Mouse (Mus musculus) ES-Bruce4 (cell line): ENCODE data around the gene Ppp2r5c.

Experiments
- EP300 ChIP-seq: IDR thresholded peaks from 2 replicates; pipeline ENCODE4 v1.6.1; 2011; ENCODE audit warnings: low read depth, low read length; ENCODE audit not compliant: insufficient read depth
- POLR2A ChIP-seq: IDR thresholded peaks from one replicate; pipeline ENCODE4 v1.8.1; 2011; ENCODE audit warnings: low read length; ENCODE audit not compliant: insufficient read depth

- TF ChIP-seq POLR2A (no peak), EP300 (no peak)
Observed at GRCm38 (mm10) chr12:110533151-110533550, 86.2 kb downstream of the Ppp2r5c start.
